Mouse (Mus musculus): Measurements from ENCODE around the gene Megf8.
"Not testable (repeated sequence)": the region's sequence is repeated elsewhere in the genome, so short reads cannot be mapped to it uniquely, and the experiment has no call there.

The Megf8 gene

GRCm38 (mm10) chr7:25296945-25297453 is 20.0 kb upstream of the Megf8 start:
- DNase-seq (ENCODE audit: low spot score) = no peak

- DNase-seq (ENCODE audit: low spot score) = peak; percentile 97
Measured at GRCm38 (mm10) chr7:25297454-25298325, 19.3 kb upstream of the Megf8 start, which contains the start of gene Pafah1b3. Gene Pafah1b3, minus strand, starts transcription at chr7:25297986.

GRCm38 (mm10) chr7:25301063-25301462 is 15.9 kb upstream of the Megf8 start, which contains the start of gene Prr19:
Gene Prr19, plus strand, starts transcription at chr7:25301411.
- peak; percentile 60 for DNase-seq (ENCODE audit: low spot score)

- DNase-seq (ENCODE audit: low spot score) = no peak
Measured at GRCm38 (mm10) chr7:25303003-25303684, 13.8 kb upstream of the Megf8 start.

- DNase-seq (ENCODE audit: low spot score) = no peak
Measured at GRCm38 (mm10) chr7:25303685-25304006, 13.3 kb upstream of the Megf8 start.

- DNase-seq (ENCODE audit: low spot score) = no peak
Measured at GRCm38 (mm10) chr7:25305481-25305880, 11.5 kb upstream of the Megf8 start.

- peak; percentile 77 for DNase-seq (ENCODE audit: low spot score)
Measured at GRCm38 (mm10) chr7:25305956-25306613, 10.9 kb upstream of the Megf8 start, which contains the start of gene Tmem145. Gene Tmem145, plus strand, starts transcription at chr7:25306106.

GRCm38 (mm10) chr7:25306614-25306996 is 10.4 kb upstream of the Megf8 start:
- DNase-seq (ENCODE audit: low spot score) = no peak

- no peak for DNase-seq (ENCODE audit: low spot score)
Measured at GRCm38 (mm10) chr7:25308702-25309318, 8.2 kb upstream of the Megf8 start.

- DNase-seq (ENCODE audit: low spot score) = no peak
Measured at GRCm38 (mm10) chr7:25309425-25309824, 7.5 kb upstream of the Megf8 start.

GRCm38 (mm10) chr7:25311193-25311592 is 5.8 kb upstream of the Megf8 start:
- no peak for DNase-seq (ENCODE audit: low spot score)

GRCm38 (mm10) chr7:25313325-25313724 is 3.6 kb upstream of the Megf8 start:
- DNase-seq (ENCODE audit: low spot score) = no peak

GRCm38 (mm10) chr7:25314606-25315305 is 2.2 kb upstream of the Megf8 start:
- no peak for DNase-seq (ENCODE audit: low spot score)

- peak; percentile 33 for DNase-seq (ENCODE audit: low spot score)
Measured at GRCm38 (mm10) chr7:25315306-25316041, 1.5 kb upstream of the Megf8 start.

- no peak for DNase-seq (ENCODE audit: low spot score)
Measured at GRCm38 (mm10) chr7:25317446-25317999, 559 bp downstream of the Megf8 start.

GRCm38 (mm10) chr7:25322058-25322484 is 5.1 kb downstream of the Megf8 start:
- DNase-seq (ENCODE audit: low spot score) = peak; percentile 57

- DNase-seq (ENCODE audit: low spot score) = no peak
Measured at GRCm38 (mm10) chr7:25323219-25323618, 6.3 kb downstream of the Megf8 start.

GRCm38 (mm10) chr7:25325431-25325830 is 8.5 kb downstream of the Megf8 start:
- not testable (repeated sequence) for DNase-seq (ENCODE audit: low spot score)

- no peak for DNase-seq (ENCODE audit: low spot score)
Measured at GRCm38 (mm10) chr7:25326233-25326632, 9.3 kb downstream of the Megf8 start.

GRCm38 (mm10) chr7:25333596-25334307 is 16.8 kb downstream of the Megf8 start:
- peak; percentile 89 for DNase-seq (ENCODE audit: low spot score)

All from retina, embryonic 14.5 days (tissue).